In genomic region chr11:65089982-65090381, GRCm38 (mm10) we compare ENCODE assay signal across 17 mouse cellular contexts.
"Had no signal": no experiment of that assay in that cellular context is flagged by ENCODE, and none has a peak within 500 bp of the region (broad histone marks: within the 10 kb centered on the region; RNA-seq: fewer than 3 reads in every experiment).

No protein-coding gene starts in this region.

- H3K27ac ChIP-seq: limb, embryonic 10.5 days; liver, embryonic 15.5 days; midbrain, embryonic 10.5 days; neural tube, embryonic 12.5 days had no signal

- H3K4me1 ChIP-seq: limb, embryonic 10.5 days; midbrain, embryonic 10.5 days; neural tube, embryonic 12.5 days had no signal

- H3K4me3 ChIP-seq: limb, embryonic 10.5 days; liver, embryonic 15.5 days; midbrain, embryonic 10.5 days; neural tube, embryonic 12.5 days had no signal

- H3K9me3 ChIP-seq: limb, embryonic 10.5 days; liver, embryonic 15.5 days; midbrain, embryonic 10.5 days; neural tube, embryonic 12.5 days had no signal

- ATAC-seq: intestine, embryonic 16.5 days had no signal

- H3K9ac ChIP-seq: liver, embryonic 15.5 days; lung, embryonic 14.5 days; neural tube, embryonic 12.5 days had no signal

- H3K36me3 ChIP-seq: limb, embryonic 10.5 days; liver, embryonic 15.5 days; midbrain, embryonic 10.5 days; neural tube, embryonic 12.5 days had no signal

- H3K4me2 ChIP-seq: liver, embryonic 11.5 days; liver, embryonic 15.5 days; lung, embryonic 14.5 days; neural tube, embryonic 12.5 days had no signal

- H3K27me3 ChIP-seq: liver, embryonic 15.5 days; neural tube, embryonic 12.5 days had no signal

- DNase-seq: kidney, adult 2 months; kidney, postnatal 25 days; layer of hippocampus, adult 9-11 months; lung, embryonic 14.5 days; lung, postnatal 10 days; lung, postnatal 4 days; midbrain, embryonic 14.5 days; retina, postnatal 1 day; right cerebral cortex, postnatal 25 days; thymus, adult 18-20 months; thymus, postnatal 14 days had no signal
